Mouse (Mus musculus): ENCODE measurements around the gene Abl1. TPM values are rescaled to one million over a fixed set of nuclear protein-coding genes. Genes with fewer than 3 reads are reported as not detected.
A peak's percentile ranks its signal among the peaks of the same experiment; 100 is the strongest.

Gene Abl1
- total RNA-seq, 2 experiments from 2014 or later, result 20.0 to 32.6 TPM

DNA sequence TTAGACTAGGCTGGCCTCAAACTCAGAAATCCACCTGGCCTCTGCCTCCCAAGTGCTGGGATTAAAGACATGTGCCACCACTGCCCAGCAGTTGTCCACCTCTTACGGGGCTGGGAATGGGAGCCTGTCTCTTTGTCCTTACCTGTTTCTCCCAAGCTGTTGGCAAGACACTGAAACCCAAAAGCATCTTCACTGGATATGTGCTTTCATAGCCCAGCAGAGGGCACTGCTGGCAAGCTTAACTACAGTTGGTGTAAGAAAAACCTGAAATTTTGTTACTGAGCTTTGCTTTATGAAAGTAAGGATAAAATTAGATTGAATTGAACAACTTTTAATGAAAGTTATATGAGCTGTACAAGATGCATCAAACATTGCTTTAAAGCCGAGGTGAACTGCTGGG lies 4.5 kb upstream of the Abl1 start:
- 0 out of 2 replicates have a peak, but pooled peaks have one; percentile 34 for ATAC-seq (replicated peaks; ENCODE audit: poor library complexity)

GRCm38 (mm10) chr2:31689045-31689444 lies 869 bp downstream of the Abl1 start:
- ATAC-seq (replicated peaks; ENCODE audit: poor library complexity), result 0 out of 2 replicates have a peak, but pooled peaks have one; percentile 19

DNA sequence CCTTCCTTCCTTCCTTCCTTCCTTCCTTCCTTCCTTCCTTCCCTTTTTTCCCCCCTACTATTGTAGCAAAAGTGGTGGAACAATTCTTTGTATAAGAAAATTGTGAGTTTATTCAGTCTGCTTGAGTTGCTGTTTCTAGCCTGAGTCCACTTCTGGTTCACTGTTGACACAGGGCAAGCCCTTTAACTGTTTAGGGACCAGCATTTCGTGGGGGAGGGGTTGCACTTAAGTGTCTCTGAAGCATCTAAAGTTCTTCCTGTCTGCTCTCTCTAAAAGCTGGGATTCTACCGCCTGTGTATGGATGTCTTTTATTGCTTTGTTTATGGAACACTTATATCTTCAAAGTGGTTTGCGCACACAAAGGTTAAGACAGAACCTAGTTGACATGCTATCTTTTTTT lies 1.9 kb downstream of the Abl1 start:
- ATAC-seq (replicated peaks; ENCODE audit: poor library complexity), result no peak

DNA sequence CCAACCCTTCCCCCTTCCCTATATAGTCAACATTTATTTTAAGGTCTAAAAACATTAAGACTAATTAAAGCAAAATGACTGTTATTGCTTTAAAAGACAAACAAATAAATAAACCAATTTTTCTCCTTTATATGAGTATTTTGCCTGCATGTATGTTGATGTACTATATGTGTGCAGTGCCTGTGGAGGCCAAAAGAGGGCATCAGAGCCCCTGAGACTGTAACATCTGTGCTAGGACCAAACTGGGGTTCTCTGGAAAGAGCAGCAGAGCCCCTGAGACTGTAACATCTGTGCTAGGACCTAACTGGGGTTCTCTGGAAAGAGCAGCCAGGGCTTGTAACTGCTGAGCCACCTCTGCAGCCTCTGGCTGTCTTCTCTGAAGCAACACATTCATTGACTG lies 10.0 kb downstream of the Abl1 start:
- peak; percentile 66 for ATAC-seq (replicated peaks; ENCODE audit: poor library complexity)

GRCm38 (mm10) chr2:31700545-31701446 lies 12.6 kb downstream of the Abl1 start:
- ATAC-seq (replicated peaks; ENCODE audit: poor library complexity), result peak; percentile 71

DNA sequence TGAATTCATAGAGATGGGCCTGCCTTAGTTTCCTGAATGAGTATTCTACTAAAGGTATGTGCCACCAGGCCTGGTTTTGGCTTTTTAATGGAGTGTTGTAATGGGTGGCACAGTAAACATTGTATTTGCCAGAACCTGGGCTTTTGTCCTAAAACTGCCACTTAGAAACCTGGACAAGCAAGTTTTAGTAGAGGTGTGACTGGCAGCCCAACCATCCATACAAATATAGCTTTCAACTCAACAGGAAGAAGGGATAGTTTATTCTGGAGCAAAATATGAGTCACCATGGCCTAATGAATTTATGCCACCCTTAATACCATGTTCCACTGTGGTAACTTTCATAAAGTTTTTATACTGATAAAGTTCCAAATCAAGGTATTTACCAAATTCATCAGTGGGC lies 15.1 kb downstream of the Abl1 start:
- ATAC-seq (replicated peaks; ENCODE audit: poor library complexity), result no peak

DNA sequence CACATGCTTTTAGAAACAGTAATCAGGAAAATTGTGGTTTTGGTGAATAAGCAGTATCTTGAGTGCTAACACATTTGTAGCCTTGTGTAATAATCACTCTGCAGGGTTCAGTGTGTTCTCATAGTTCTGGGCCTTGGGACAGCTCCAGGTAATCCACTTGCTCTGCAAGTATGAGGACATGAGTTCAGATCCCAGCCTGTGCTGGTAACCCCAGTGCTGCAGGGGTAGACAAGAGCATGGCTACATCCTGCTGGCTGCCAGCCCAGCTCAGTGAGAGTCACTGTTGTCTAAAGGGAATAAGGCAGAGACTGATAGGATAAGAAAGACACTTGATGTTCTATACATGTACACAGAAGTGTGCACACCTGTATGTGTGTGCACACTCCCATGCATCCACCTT lies 17.7 kb downstream of the Abl1 start:
- ATAC-seq (replicated peaks; ENCODE audit: poor library complexity), result peak; percentile 60

DNA sequence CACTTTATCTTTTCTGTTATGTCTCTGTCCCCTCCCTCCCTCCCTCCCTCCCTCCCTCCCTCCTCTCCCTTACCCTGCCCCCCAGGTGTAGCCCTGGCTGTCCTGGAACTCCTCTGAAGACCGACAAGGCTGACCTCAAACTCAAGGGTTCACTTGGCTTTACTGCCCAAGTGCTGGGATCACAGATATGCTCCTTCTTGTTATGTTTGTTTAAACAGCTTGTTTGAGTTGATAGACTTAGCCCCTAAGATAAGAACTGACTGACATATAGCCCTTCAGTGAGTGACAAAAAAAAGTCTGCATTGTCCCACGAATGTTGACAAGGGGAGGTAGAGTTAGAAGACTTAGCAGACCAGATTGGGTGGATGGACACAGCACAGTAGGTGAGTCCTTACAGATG lies 18.4 kb downstream of the Abl1 start:
- peak; percentile 68 for ATAC-seq (replicated peaks; ENCODE audit: poor library complexity)

- ATAC-seq (replicated peaks; ENCODE audit: poor library complexity), result no peak
These were observed 24.5 kb downstream of the Abl1 start for GRCm38 (mm10) chr2:31712716-31713115.

DNA sequence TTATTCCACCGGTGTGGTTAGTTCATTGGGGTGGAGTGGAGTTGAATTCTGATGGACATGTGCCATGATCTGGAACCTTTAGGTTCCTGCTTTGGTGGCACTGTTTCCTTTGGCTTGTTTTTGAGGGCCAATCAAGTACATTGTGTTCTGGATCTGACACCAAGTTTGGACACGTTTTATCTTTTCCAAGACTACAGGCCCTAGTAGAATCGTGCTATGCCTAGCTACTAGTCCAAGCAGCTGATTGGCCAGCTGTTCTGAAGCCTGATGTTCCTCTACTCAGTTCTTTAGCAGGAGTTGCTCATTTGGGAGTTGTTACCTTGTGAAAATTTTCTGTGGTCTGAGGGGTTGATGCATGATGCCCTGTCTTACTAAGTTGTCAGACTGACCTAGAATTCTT lies 25.6 kb downstream of the Abl1 start:
- no peak for ATAC-seq (replicated peaks; ENCODE audit: poor library complexity)

DNA sequence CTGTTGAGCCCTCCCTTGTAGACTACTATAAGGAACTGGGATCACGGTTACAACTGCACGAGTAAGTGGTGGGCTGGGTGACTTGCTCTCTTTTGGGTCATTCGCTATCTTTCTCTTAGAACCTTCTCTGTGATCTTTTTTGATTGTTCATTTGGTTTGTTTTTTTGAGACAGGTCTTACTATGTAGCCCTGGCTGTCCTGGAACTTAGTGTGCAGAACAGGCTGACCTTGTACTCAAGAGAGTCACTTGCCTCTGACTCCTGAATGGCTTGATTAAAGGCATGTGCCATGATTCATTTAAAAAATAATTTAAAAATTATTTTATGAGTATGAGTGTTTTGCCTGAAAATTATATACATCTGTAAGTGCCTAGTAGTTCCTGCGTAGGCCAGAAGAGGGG lies 26.6 kb downstream of the Abl1 start:
- no peak for ATAC-seq (replicated peaks; ENCODE audit: poor library complexity)

- no peak for ATAC-seq (replicated peaks; ENCODE audit: poor library complexity)
These were observed 27.8 kb downstream of the Abl1 start for GRCm38 (mm10) chr2:31715985-31716384.

GRCm38 (mm10) chr2:31719202-31719880 lies 31.2 kb downstream of the Abl1 start:
- no peak for ATAC-seq (replicated peaks; ENCODE audit: poor library complexity)

DNA sequence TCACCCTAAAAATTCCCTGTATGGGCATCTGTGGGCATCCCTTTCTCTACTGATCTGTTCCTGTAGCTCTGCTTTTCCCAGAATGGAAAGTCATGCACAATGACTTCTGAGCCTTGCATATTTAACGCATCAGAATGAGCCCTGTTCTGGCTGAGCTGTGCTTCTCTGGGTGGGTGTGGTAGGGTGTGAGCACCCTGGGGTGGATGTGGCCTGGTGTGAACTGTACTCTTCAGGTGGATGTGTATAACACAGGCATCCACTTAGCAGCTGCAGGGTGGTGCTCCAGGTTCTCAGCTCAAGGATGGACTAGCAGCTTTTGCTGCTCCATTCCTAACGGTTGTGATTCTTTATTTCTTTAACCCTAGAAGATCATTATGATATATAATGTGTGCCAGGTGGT lies 31.8 kb downstream of the Abl1 start:
- ATAC-seq (replicated peaks; ENCODE audit: poor library complexity), result no peak

- peak; percentile 63 for ATAC-seq (replicated peaks; ENCODE audit: poor library complexity)
These were observed 32.6 kb downstream of the Abl1 start for GRCm38 (mm10) chr2:31720783-31721182.

- peak; percentile 77 for ATAC-seq (replicated peaks; ENCODE audit: poor library complexity)
These were observed 36.7 kb downstream of the Abl1 start for GRCm38 (mm10) chr2:31724730-31725490.

- no peak for ATAC-seq (replicated peaks; ENCODE audit: poor library complexity)
These were observed 39.6 kb downstream of the Abl1 start for GRCm38 (mm10) chr2:31727576-31728277.

DNA sequence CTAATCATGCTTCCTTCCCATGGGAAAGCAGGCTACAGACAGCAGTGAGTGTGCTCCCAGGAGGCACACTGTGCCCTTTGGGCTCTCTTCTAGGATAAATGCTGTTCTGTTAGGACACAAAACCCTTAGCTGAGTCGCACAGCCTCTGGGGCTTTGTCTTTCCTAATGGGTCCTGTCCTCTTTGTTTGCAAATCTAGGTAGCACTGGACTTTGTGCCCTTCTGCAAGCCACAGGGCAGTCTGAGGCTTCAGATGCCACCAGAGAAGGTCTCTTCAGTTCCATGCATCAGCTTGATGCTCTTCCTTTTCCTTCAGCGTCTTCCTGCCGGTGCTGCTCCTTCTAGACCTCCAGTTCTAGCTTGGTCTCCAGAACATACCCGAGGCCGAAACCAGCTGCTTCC lies 42.5 kb downstream of the Abl1 start:
- ATAC-seq (replicated peaks; ENCODE audit: poor library complexity), result no peak

DNA sequence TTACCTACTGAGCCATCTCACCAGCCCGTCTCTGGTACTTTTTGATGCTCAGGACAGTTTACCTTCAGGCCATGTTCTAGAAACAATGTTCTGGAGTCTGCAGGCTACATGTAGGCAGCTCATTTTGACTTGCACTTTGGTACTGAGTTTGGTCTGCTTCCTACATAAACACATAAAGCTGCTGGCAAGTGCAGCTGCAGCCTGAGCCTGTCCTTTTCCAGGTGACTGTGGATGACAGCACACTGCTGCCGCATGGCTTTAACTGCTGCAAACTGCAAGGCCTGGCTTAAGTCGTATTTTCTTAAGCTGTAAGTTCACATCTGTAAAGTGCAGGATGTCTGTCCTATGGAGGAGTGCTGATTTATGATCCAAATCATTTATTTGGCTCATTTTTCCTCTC lies 44.3 kb downstream of the Abl1 start:
- no peak for ATAC-seq (replicated peaks; ENCODE audit: poor library complexity)

DNA sequence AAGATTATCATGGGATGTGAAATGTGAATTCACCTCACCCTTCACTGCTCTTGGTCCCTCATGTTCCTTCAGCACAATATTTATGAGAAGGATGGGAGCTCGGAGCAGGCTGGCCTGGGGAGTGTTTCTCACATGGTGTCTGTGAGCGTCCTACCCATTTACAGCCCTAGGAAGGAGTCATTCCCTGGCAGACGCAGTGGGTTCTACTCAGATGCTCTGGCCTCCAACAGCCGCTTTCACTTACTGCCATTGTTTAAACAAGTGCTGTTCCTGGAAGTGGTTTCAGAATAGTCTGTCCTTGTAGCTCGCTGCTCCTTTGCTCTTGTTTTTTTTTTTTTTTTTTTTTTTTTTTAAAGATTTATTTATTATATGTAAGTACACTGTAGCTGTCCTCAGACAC lies 45.4 kb downstream of the Abl1 start:
- ATAC-seq (replicated peaks; ENCODE audit: poor library complexity), result no peak

GRCm38 (mm10) chr2:31739041-31739440 lies 50.9 kb downstream of the Abl1 start:
- ATAC-seq (replicated peaks; ENCODE audit: poor library complexity), result no peak

Measured in megakaryocyte progenitor cell, adult 5-6 weeks (primary cell).